25 mouse cellular contexts compared by ENCODE assay signal in the genomic region with DNA sequence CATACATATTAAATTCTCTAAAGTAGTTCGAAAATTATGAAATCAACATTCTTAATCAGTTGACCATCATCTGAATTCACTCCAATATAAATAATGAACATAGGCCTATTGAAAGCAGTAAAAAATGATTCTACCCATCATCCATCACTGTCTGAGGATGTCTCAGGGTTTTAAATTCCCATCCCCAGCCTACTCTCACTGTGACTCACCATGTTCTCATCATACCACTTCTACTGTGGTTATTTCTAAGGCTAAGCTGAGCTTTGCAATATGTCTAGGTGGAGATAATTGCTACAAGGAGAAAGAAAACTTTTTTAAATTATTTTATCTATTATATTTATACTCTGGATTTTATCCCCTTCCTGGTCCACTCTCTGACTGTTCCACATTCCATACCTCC.
DNase-seq lines count a peak whose midpoint lies in the region; ATAC-seq and TF ChIP-seq lines count a peak whose summit lies in the region.
"Had no signal": no experiment of that assay in that cellular context is flagged by ENCODE, and none has a peak within 500 bp of the region (broad histone marks: within the 10 kb centered on the region; RNA-seq: fewer than 3 reads in every experiment).

No protein-coding gene starts in this region.

- H3K9me3 ChIP-seq in kidney, embryonic 15.5 days (replicated peaks), result no peaks in the 10 kb centered on the region

- ATAC-seq in kidney, embryonic 15.5 days (replicated peaks; ENCODE audit: low FRiP score), result no peak
- ATAC-seq: activated CD4-positive, CD25-positive, alpha-beta regulatory T cell, adult 4 months; CD4-positive, CD25-positive, alpha-beta regulatory T cell, adult 4 months; Patski had no signal

- H3K79me3 ChIP-seq in C2C12 (ENCODE audit: low read depth), result no peaks in the 10 kb centered on the region

- TF ChIP-seq POLR2A in myocyte (IDR thresholded peaks at IDR 0.05; ENCODE audit: insufficient read length, low read depth), result no peak

- DNase-seq in 3T3-L1 (ENCODE audit: low read depth, low spot score), result peak; percentile 76
- peak; percentile 3 for DNase-seq in brain, adult 2 months (ENCODE audit: low read depth, low spot score)
- DNase-seq in spleen, postnatal 36 days (ENCODE audit: low spot score in 2 of 2), result no peak
- DNase-seq in layer of hippocampus, adult 18-20 months (ENCODE audit: low spot score in 2 of 2), result no peak
- DNase-seq in urinary bladder, postnatal 25 days (ENCODE audit: low spot score), result no peak
- DNase-seq: adrenal gland, adult 2 months; adrenal gland, adult 8-10 months; adrenal gland, postnatal 10 days; adrenal gland, postnatal 14 days; adrenal gland, postnatal 25 days; adrenal gland, postnatal 36 days; B cell, adult 2 months; cerebellum, adult 11 months; cerebellum, adult 11-12 months; cerebellum, adult 18-20 months; cerebellum, adult 2 months; cerebellum, adult 8-10 months had no signal

- H3K79me2 ChIP-seq in C2C12 (ENCODE audit: control insufficient read depth, insufficient read depth) (no peaks in the 10 kb centered on the region), myocyte (ENCODE audit: control insufficient read depth, insufficient read depth) (no peaks in the 10 kb centered on the region)

- no peak overlapping the region for H3K27ac ChIP-seq in kidney, embryonic 15.5 days

- no peak overlapping the region for H3K4me2 ChIP-seq in myocyte (ENCODE audit: low read depth)
- H3K4me2 ChIP-seq in kidney, embryonic 15.5 days, result no peak overlapping the region

- H3ac ChIP-seq in C2C12 (ENCODE audit: control insufficient read depth, insufficient read length, low read depth), result no peak overlapping the region
- no peak overlapping the region for H3ac ChIP-seq in myocyte (ENCODE audit: control insufficient read depth, insufficient read length)

- no peaks in the 10 kb centered on the region for H3K36me3 ChIP-seq in C2C12 (ENCODE audit: control insufficient read depth, insufficient read depth)
- H3K36me3 ChIP-seq in myocyte (ENCODE audit: control insufficient read depth, insufficient read depth), result no peaks in the 10 kb centered on the region
- H3K36me3 ChIP-seq in kidney, embryonic 15.5 days, result no peaks in the 10 kb centered on the region
- H3K36me3 ChIP-seq: G1E had no signal

- 81% methylated on average over 1 of the region's 1 CpGs for WGBS in kidney, embryonic 15.5 days

- TF ChIP-seq CTCF in C2C12 (IDR thresholded peaks at IDR 0.05; ENCODE audit: control insufficient read depth, insufficient read depth, insufficient read length), result no peak

- no peak overlapping the region for H3K9ac ChIP-seq in kidney, embryonic 15.5 days

- no peaks in the 10 kb centered on the region for H3K27me3 ChIP-seq in C2C12 (ENCODE audit: control insufficient read depth, insufficient read depth, insufficient read length)
- H3K27me3 ChIP-seq in myocyte (ENCODE audit: control insufficient read depth, insufficient read depth, insufficient read length), result no peaks in the 10 kb centered on the region
- no peaks in the 10 kb centered on the region for H3K27me3 ChIP-seq in kidney, embryonic 15.5 days
- H3K27me3 ChIP-seq: CH12.LX, Patski had no signal

- no peaks in the 10 kb centered on the region for H3K4me1 ChIP-seq in kidney, embryonic 15.5 days

- H3K4me3 ChIP-seq in C2C12 (ENCODE audit: insufficient read depth, poor library complexity, severe bottlenecking) (no peak overlapping the region), myocyte (no peak overlapping the region)
- H3K4me3 ChIP-seq in kidney, embryonic 15.5 days (replicated peaks), result no peak overlapping the region

TF ChIP-seq in C2C12, 6 proteins besides CTCF, POLR2A, EP300 and RAD21:
- no peak for TF ChIP-seq MYOG (IDR thresholded peaks at IDR 0.05; ENCODE audit: control insufficient read depth, extremely low read depth, insufficient read length)
- TF ChIP-seq FOSL1 (IDR thresholded peaks at IDR 0.05; ENCODE audit: insufficient read depth, low read length, poor library complexity, severe bottlenecking), result peak; percentile 51
- TF ChIP-seq USF1 (IDR thresholded peaks at IDR 0.05; ENCODE audit: low read depth), result no peak
TF ChIP-seq in C2C12: peak in this region for 1.

TF ChIP-seq in myocyte, 11 proteins besides CTCF, POLR2A, EP300 and RAD21:
- TF ChIP-seq CEBPB (IDR thresholded peaks at IDR 0.05; ENCODE audit: insufficient read depth, poor library complexity, severe bottlenecking) (peak; percentile 26; the same call in 1 of the 2 replicates), MYOD1 (IDR thresholded peaks at IDR 0.05; ENCODE audit: control insufficient read depth in 1 of 3, insufficient read length in 2 of 3, low read depth in 2 of 3) (no peak)

Comparison
In these comparisons a context has a peak if more than half of its experiments do, and no peak if none do; other contexts are left out.
1. DNase-seq: peak in 3T3-L1 (single experiment) and brain, adult 2 months (single experiment); none in spleen, postnatal 36 days (0 of 2), layer of hippocampus, adult 18-20 months (0 of 2) and urinary bladder, postnatal 25 days (single experiment).